Mouse (Mus musculus): ENCODE measurements at regions not wholly inside any gene's neighbourhood (a gene's known extent, or its start where the extent isn't known, plus 50 kb on each side); places are given as distances from the start of the nearest gene placed in this dataset.

DNA sequence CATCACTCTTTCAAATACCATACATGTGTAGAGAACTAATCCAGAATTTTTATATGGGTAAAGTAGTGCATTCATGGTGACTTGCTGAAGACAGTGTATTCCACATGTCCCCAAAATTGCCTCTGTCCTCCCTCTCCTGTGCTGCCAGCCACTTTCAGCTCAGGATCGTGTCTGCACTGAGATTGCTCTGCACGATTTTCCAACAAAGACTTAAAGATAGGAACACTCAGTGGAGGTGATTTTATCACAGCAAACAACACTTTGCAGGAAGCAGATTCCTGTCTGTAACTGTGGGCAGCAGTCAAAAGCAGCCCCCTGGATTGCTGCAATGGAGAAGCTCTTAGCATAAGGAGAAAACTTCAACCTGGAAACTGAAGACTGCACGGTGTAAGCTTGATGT lies 438.8 kb downstream of the Hs3st1 start:
- H3K36me3 ChIP-seq (replicated peaks) = no peaks in the 10 kb centered on the region
- no peaks in the 10 kb centered on the region for H3K4me1 ChIP-seq
- H3K4me2 ChIP-seq = no peak overlapping the region
- no peak overlapping the region for H3K27ac ChIP-seq
- no peaks in the 10 kb centered on the region for H3K27me3 ChIP-seq (replicated peaks)
- no peak for ATAC-seq (replicated peaks)
- no peak overlapping the region for H3K9ac ChIP-seq
- no peak overlapping the region for H3K4me3 ChIP-seq
- 79% methylated on average over 3 of the region's 3 CpGs for WGBS
- H3K9me3 ChIP-seq = no peaks in the 10 kb centered on the region

DNA sequence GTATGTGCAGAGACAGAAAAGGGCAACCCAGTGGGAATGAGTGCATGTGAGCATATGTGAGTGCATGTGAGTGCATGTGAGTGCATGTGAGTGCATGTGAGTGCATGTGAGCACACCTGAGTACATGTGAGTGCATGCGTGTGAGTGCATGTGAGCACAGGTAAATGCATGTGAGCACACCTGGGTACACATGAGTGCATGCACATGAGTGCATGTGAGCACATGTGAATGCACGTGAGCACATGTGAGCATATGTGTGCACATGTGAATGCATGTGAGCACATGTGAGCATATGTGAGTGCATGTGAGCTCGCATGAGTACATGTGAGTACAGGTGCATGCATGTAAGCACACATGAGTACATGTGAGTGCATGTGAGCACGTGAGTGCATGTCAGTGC lies 434.6 kb upstream of the Clnk start:
- Histone ChIP-seq H3K36me3 (replicated peaks) (no peaks in the 10 kb centered on the region), H3K27me3 (replicated peaks) (no peaks in the 10 kb centered on the region), H3K4me2 (no peak overlapping the region), H3K9ac (no peak overlapping the region), H3K27ac (no peak overlapping the region), H3K4me3 (no peak overlapping the region), H3K4me1 (no peaks in the 10 kb centered on the region), H3K9me3 (no peaks in the 10 kb centered on the region)
- ATAC-seq (replicated peaks) = no peak
- WGBS = 90% methylated on average over 4 of the region's 4 CpGs

GRCm38 (mm10) chr5:39305794-39306193 lies 429.2 kb upstream of the Clnk start:
- no peak overlapping the region for H3K4me3 ChIP-seq
- H3K27ac ChIP-seq = no peak overlapping the region
- no peaks in the 10 kb centered on the region for H3K9me3 ChIP-seq
- no peak overlapping the region for H3K9ac ChIP-seq
- H3K4me1 ChIP-seq = no peaks in the 10 kb centered on the region
- no peaks in the 10 kb centered on the region for H3K36me3 ChIP-seq (replicated peaks)
- no peaks in the 10 kb centered on the region for H3K27me3 ChIP-seq (replicated peaks)
- no peak overlapping the region for H3K4me2 ChIP-seq
- 85% methylated on average over 2 of the region's 2 CpGs for WGBS
- no peak for ATAC-seq (replicated peaks)

- Histone ChIP-seq H3K4me1 (no peaks in the 10 kb centered on the region), H3K9ac (no peak overlapping the region), H3K4me3 (no peak overlapping the region), H3K4me2 (no peak overlapping the region), H3K27ac (no peak overlapping the region), H3K9me3 (no peaks in the 10 kb centered on the region), H3K27me3 (replicated peaks) (no peaks in the 10 kb centered on the region), H3K36me3 (replicated peaks) (no peaks in the 10 kb centered on the region)
- ATAC-seq (replicated peaks) = no peak
- WGBS = 13% methylated on average over 2 of the region's 2 CpGs
Measured at GRCm38 (mm10) chr5:39292849-39293248, 416.2 kb upstream of the Clnk start.

DNA sequence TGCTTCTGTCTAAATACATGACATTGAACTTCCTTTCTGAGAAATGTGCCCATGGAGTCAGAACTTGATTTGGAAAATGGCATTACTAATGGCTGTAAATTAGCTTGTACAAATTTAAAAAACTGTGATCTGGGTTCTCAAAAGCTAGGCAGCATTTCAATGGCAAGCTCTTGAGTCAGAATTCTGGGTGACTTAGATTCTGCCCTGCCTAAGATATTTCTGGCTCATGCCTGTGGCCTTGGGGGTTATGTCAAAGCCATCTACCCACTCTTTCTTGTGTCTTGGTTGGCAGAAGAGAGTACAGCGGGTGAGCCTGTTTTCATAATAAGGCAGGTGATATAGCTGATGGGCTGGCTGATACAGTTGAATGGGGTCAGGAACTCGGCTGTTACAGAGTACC lies 404.4 kb upstream of the Clnk start:
- H3K36me3 ChIP-seq (replicated peaks) = no peaks in the 10 kb centered on the region
- H3K4me1 ChIP-seq = no peaks in the 10 kb centered on the region
- H3K9ac ChIP-seq = no peak overlapping the region
- no peak overlapping the region for H3K4me2 ChIP-seq
- WGBS = 92% methylated on average over 2 of the region's 2 CpGs
- no peaks in the 10 kb centered on the region for H3K27me3 ChIP-seq (replicated peaks)
- no peak overlapping the region for H3K4me3 ChIP-seq
- no peaks in the 10 kb centered on the region for H3K9me3 ChIP-seq
- no peak overlapping the region for H3K27ac ChIP-seq
- ATAC-seq (replicated peaks) = no peak

DNA sequence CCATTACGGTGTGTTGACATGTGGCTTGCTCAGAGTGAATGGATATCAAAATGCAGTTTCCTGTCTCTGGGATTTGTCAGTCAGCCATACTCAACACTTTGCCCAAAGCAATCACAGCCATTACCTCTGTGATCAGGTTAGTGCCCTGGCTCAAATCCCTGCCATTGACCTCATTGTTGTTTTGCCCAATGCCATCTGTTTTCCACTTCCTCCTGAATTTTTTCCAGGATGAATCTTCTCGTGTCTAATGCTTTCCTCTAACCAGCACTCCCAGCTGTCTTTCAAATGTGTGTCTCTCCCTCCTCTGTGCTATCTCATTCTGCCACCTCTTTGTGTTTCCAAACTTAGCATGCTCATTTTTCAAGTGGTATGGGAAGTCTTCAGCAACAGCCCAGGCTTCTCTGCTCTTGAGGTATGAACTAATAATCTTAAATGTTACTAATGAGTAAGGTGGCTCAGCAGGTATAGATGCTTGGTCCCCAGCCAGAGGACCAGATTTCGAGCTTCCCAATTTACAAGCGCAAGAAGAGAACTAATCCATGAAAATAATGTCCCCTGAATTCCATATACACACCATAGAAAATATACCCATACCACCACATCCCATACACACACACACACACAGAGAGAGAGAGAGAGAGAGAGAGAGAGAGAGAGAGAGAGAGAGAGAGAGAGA lies 397.2 kb upstream of the Clnk start:
- Histone ChIP-seq H3K4me2 (no peak overlapping the region), H3K27me3 (replicated peaks) (no peaks in the 10 kb centered on the region), H3K4me1 (no peaks in the 10 kb centered on the region), H3K27ac (no peak overlapping the region), H3K4me3 (no peak overlapping the region), H3K36me3 (replicated peaks) (no peaks in the 10 kb centered on the region), H3K9me3 (no peaks in the 10 kb centered on the region), H3K9ac (no peak overlapping the region)
- 87% methylated on average over 4 of the region's 4 CpGs for WGBS
- ATAC-seq (replicated peaks) = no peak

GRCm38 (mm10) chr5:39267106-39267505 lies 390.5 kb upstream of the Clnk start:
- H3K9ac ChIP-seq = no peak overlapping the region
- no peaks in the 10 kb centered on the region for H3K36me3 ChIP-seq (replicated peaks)
- H3K4me3 ChIP-seq = no peak overlapping the region
- no peak overlapping the region for H3K4me2 ChIP-seq
- no peaks in the 10 kb centered on the region for H3K27me3 ChIP-seq (replicated peaks)
- no peaks in the 10 kb centered on the region for H3K9me3 ChIP-seq
- no peaks in the 10 kb centered on the region for H3K4me1 ChIP-seq
- WGBS = 79% methylated on average over 1 of the region's 1 CpGs
- no peak for ATAC-seq (replicated peaks)
- no peak overlapping the region for H3K27ac ChIP-seq

DNA sequence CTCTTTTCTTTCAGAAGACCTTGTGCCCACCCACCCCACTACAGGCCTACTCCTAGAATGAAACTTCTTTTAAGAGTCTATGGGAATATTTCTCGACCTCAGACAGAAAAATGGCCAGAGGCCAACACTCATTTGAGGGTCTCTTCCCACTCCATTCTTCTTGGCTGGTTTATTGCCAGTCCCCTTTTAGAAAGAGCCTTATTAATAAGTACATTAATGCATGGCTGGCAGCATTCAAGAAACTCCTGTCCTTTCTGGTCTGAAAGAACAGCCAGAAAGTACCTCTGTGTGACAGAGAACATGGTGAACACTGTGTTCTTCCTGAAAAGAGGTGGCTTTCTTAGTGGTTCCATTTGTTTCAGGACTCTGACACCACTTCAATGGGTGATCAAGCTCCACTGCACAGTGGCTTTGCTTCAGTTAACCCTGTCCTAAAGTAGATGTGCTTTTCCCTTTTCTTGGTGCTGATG lies 384.1 kb upstream of the Clnk start:
- ATAC-seq (replicated peaks) = no peak
- no peak overlapping the region for H3K27ac ChIP-seq
- H3K4me3 ChIP-seq = no peak overlapping the region
- H3K27me3 ChIP-seq (replicated peaks) = no peaks in the 10 kb centered on the region
- no peaks in the 10 kb centered on the region for H3K9me3 ChIP-seq
- H3K4me1 ChIP-seq = no peaks in the 10 kb centered on the region
- H3K36me3 ChIP-seq (replicated peaks) = no peaks in the 10 kb centered on the region
- WGBS = 50% methylated on average over 1 of the region's 1 CpGs
- no peak overlapping the region for H3K4me2 ChIP-seq
- no peak overlapping the region for H3K9ac ChIP-seq

- no peaks in the 10 kb centered on the region for H3K4me1 ChIP-seq
- H3K4me2 ChIP-seq = no peak overlapping the region
- H3K27me3 ChIP-seq (replicated peaks) = no peaks in the 10 kb centered on the region
- H3K27ac ChIP-seq = no peak overlapping the region
- H3K4me3 ChIP-seq = no peak overlapping the region
- ATAC-seq (replicated peaks) = no peak
- H3K36me3 ChIP-seq (replicated peaks) = no peaks in the 10 kb centered on the region
- H3K9me3 ChIP-seq = no peaks in the 10 kb centered on the region
- 94% methylated on average over 2 of the region's 2 CpGs for WGBS
- H3K9ac ChIP-seq = no peak overlapping the region
Measured at GRCm38 (mm10) chr5:39257745-39258144, 381.1 kb upstream of the Clnk start.

- Histone ChIP-seq H3K4me1 (no peaks in the 10 kb centered on the region), H3K9me3 (no peaks in the 10 kb centered on the region), H3K27me3 (replicated peaks) (no peaks in the 10 kb centered on the region), H3K36me3 (replicated peaks) (no peaks in the 10 kb centered on the region), H3K4me3 (no peak overlapping the region), H3K9ac (no peak overlapping the region), H3K4me2 (no peak overlapping the region), H3K27ac (no peak overlapping the region)
- ATAC-seq (replicated peaks) = no peak
- 47% methylated on average over 3 of the region's 3 CpGs for WGBS
Measured at GRCm38 (mm10) chr5:39252206-39252605, 375.6 kb upstream of the Clnk start.

DNA sequence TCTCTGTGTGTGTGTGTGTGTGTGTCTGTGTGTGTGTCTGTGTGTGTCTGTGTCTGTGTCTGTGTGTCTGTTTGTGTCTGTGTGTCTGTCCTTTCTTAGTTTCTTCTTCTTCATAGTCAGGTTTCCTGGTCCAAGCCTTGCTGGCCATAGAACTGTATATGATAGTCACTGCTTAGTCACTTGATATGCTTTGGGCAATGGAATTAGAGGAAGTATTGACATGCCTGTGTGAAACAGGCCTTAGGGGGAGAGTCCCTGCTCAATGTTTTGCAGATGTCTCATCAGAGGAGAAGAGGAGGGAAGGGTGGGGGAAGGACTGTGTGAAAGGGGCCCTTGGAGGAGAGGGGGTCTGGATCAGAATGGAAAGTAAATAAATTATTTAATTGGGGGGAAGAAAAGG lies 374.4 kb upstream of the Clnk start:
- H3K4me2 ChIP-seq = no peak overlapping the region
- no peaks in the 10 kb centered on the region for H3K9me3 ChIP-seq
- H3K4me1 ChIP-seq = no peaks in the 10 kb centered on the region
- no peak overlapping the region for H3K9ac ChIP-seq
- no peak for ATAC-seq (replicated peaks)
- H3K27me3 ChIP-seq (replicated peaks) = no peaks in the 10 kb centered on the region
- no peaks in the 10 kb centered on the region for H3K36me3 ChIP-seq (replicated peaks)
- H3K4me3 ChIP-seq = no peak overlapping the region
- H3K27ac ChIP-seq = no peak overlapping the region

GRCm38 (mm10) chr5:39219698-39220097 lies 343.1 kb upstream of the Clnk start:
- no peak for ATAC-seq (replicated peaks)

GRCm38 (mm10) chr5:39216326-39216725 lies 339.7 kb upstream of the Clnk start:
- H3K4me3 ChIP-seq = no peak overlapping the region
- no peaks in the 10 kb centered on the region for H3K27me3 ChIP-seq (replicated peaks)
- H3K27ac ChIP-seq = no peak overlapping the region
- H3K4me2 ChIP-seq = no peak overlapping the region
- H3K36me3 ChIP-seq (replicated peaks) = no peaks in the 10 kb centered on the region
- no peaks in the 10 kb centered on the region for H3K9me3 ChIP-seq
- ATAC-seq (replicated peaks) = no peak
- H3K9ac ChIP-seq = no peak overlapping the region
- no peaks in the 10 kb centered on the region for H3K4me1 ChIP-seq
- 92% methylated on average over 5 of the region's 5 CpGs for WGBS

More at GRCm38 (mm10) chr5:39219698-39220097, 343.1 kb upstream of the Clnk start:
- Histone ChIP-seq H3K4me2 (no peak overlapping the region), H3K36me3 (replicated peaks) (no peaks in the 10 kb centered on the region), H3K9ac (no peak overlapping the region), H3K27me3 (replicated peaks) (no peaks in the 10 kb centered on the region), H3K4me1 (no peaks in the 10 kb centered on the region), H3K4me3 (no peak overlapping the region), H3K9me3 (no peaks in the 10 kb centered on the region), H3K27ac (no peak overlapping the region)
- WGBS = 77% methylated on average over 5 of the region's 5 CpGs
